Mouse (Mus musculus) effector memory CD4-positive, alpha-beta T cell, adult 5 months (primary cell): ENCODE measurements around the gene Cd5l. TPM values are rescaled to one million over a fixed set of nuclear protein-coding genes. Genes with fewer than 3 reads are reported as not detected.

Experiments used
- polyA plus RNA-seq: library from polyadenylated mRNA; unstranded; fragments of 100-300 nt; shearing (Covaris generic); gene quantifications from one replicate; pipeline ENCODE4 v1.2.1, GENCODE M21; 2017

Cd5l gene
- 0.19 TPM for polyA plus RNA-seq

DNA sequence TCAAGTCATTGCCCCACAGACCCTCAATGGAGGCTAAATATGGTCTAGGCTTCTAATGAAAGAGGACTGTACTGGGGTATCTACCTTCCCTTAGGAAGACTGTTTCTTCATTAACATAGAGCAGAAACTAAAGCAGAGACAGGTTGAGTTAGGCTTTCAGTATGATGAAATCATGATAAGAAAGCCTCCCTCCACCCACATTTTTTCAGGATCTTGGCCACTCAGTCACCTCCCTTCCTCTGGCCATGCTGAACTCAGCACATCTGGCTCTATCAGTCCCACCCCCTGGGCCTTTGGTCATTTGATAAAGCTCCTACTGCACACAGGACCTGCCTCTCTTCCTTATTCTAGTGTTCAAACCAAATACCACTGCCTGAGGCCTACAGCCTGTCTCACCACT lies at the start of gene Cd5l:
Gene Cd5l (plus strand): TSS at position 301 of the 400 bp plus-strand sequence.

GRCm38 (mm10) chr3:87376195-87377165 lies 18.8 kb downstream of the Cd5l start, which contains the start of gene Fcrl1:
Gene Fcrl1 (plus strand): TSS chr3:87376387.

Other genes with a start within 250 kb of the Cd5l start
- gene Kirrel, start 183.1 kb upstream of the Cd5l start, polyA plus RNA-seq, result not detected
- gene Fcrls, start 94.1 kb upstream of the Cd5l start, polyA plus RNA-seq, result 0.32 TPM
- gene Fcrl1, start 18.5 kb downstream of the Cd5l start, polyA plus RNA-seq, result 12.3 TPM
- not detected for gene Fcrl5, start 77.9 kb downstream of the Cd5l start, polyA plus RNA-seq
- gene Etv3, start 167.5 kb downstream of the Cd5l start, polyA plus RNA-seq, result 82.1 TPM